Mouse (Mus musculus): ENCODE data around the gene Cdc34. TPM values are rescaled to one million over a fixed set of nuclear protein-coding genes. Genes with fewer than 3 reads are reported as not detected.
A peak's percentile ranks its signal among the peaks of the same experiment; 100 is the strongest.

Cdc34 gene
- polyA plus RNA-seq, 1 experiment: 299 TPM

DNA sequence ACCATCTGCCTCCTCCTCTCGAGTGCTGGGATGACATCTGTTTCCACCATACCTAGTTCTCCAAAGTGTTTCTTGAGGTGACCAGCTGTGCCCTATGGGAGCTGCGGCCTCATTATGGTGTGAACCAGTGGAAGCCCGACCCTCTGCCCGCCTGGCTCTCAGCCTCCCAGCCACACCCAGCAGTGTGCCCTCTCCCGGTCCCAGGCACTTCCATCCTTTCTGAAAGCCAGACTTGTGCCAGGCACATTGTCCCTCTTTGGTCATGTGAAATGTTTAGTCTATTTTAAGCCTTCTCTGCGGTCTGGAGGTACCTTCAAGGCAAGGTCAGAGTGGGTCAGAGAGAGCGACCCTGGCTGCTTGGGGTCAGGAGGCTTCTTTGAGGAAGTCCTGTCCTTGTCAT is 41.7 kb downstream of the Cdc34 start:
- TF ChIP-seq EP300 (IDR thresholded peaks at IDR 0.05; ENCODE audit: insufficient read depth, low read depth, low read length) (no peak), POLR2A (IDR thresholded peaks at IDR 0.05; ENCODE audit: insufficient read depth, low read length) (no peak), CTCF (IDR thresholded peaks at IDR 0.05; ENCODE audit: low read depth, low read length) (no peak)
- Histone ChIP-seq H3K4me3 (ENCODE audit: low read depth, low read length) (no peak overlapping the region), H3K9ac (ENCODE audit: low read depth, poor library complexity, severe bottlenecking) (no peak overlapping the region), H3K27ac (ENCODE audit: insufficient read depth, low read length) (no peak overlapping the region), H3K9me3 (replicated peaks; ENCODE audit: control insufficient read depth, insufficient read depth, low read length, poor library complexity, severe bottlenecking) (no peaks in the 10 kb centered on the region), H3K4me1 (ENCODE audit: control insufficient read depth, insufficient read depth, low read length) (no peaks in the 10 kb centered on the region), H3K27me3 (ENCODE audit: control insufficient read depth, insufficient read depth, low read length, poor library complexity, severe bottlenecking) (no peaks in the 10 kb centered on the region), H3K36me3 (ENCODE audit: control insufficient read depth, insufficient read depth, low read length, poor library complexity, severe bottlenecking) (no peaks in the 10 kb centered on the region)

DNA sequence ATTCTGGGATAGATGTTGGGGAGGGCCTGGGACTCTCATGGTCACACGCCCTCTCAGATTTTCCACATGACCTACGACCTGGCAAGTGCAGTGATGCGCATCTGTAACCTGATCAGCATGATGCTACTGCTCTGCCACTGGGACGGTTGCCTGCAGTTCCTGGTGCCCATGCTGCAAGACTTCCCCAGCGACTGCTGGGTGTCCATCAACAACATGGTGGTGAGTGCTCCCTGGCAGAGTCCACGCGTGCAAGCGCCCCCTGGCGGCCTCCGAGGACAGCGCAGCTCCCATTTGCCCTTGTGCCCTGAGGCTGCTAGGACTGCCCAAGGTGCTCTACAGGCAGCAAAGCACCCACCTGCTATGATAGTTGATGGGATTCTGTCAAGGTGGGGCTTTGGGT is 44.1 kb downstream of the Cdc34 start:
- Histone ChIP-seq H3K4me3 (ENCODE audit: low read depth, low read length) (no peak overlapping the region), H3K4me1 (ENCODE audit: control insufficient read depth, insufficient read depth, low read length) (no peaks in the 10 kb centered on the region), H3K9ac (ENCODE audit: low read depth, poor library complexity, severe bottlenecking) (no peak overlapping the region), H3K9me3 (replicated peaks; ENCODE audit: control insufficient read depth, insufficient read depth, low read length, poor library complexity, severe bottlenecking) (no peaks in the 10 kb centered on the region), H3K27ac (ENCODE audit: insufficient read depth, low read length) (no peak overlapping the region), H3K36me3 (ENCODE audit: control insufficient read depth, insufficient read depth, low read length, poor library complexity, severe bottlenecking) (no peaks in the 10 kb centered on the region), H3K27me3 (ENCODE audit: control insufficient read depth, insufficient read depth, low read length, poor library complexity, severe bottlenecking) (no peaks in the 10 kb centered on the region)
- TF ChIP-seq EP300 (IDR thresholded peaks at IDR 0.05; ENCODE audit: insufficient read depth, low read depth, low read length): no peak
- TF ChIP-seq CTCF (IDR thresholded peaks at IDR 0.05; ENCODE audit: low read depth, low read length): peak; percentile 84

GRCm38 (mm10) chr10:79728323-79729249 is 46.6 kb downstream of the Cdc34 start:
- H3K27me3 ChIP-seq (ENCODE audit: control insufficient read depth, insufficient read depth, low read length, poor library complexity, severe bottlenecking): no peaks in the 10 kb centered on the region
- H3K9ac ChIP-seq (ENCODE audit: low read depth, poor library complexity, severe bottlenecking): no peak overlapping the region
- no peaks in the 10 kb centered on the region for H3K9me3 ChIP-seq (replicated peaks; ENCODE audit: control insufficient read depth, insufficient read depth, low read length, poor library complexity, severe bottlenecking)
- no peaks in the 10 kb centered on the region for H3K4me1 ChIP-seq (ENCODE audit: control insufficient read depth, insufficient read depth, low read length)
- no peaks in the 10 kb centered on the region for H3K36me3 ChIP-seq (ENCODE audit: control insufficient read depth, insufficient read depth, low read length, poor library complexity, severe bottlenecking)
- TF ChIP-seq EP300 (IDR thresholded peaks at IDR 0.05; ENCODE audit: insufficient read depth, low read depth, low read length): no peak
- no peak for TF ChIP-seq POLR2A (IDR thresholded peaks at IDR 0.05; ENCODE audit: insufficient read depth, low read length)
- TF ChIP-seq CTCF (IDR thresholded peaks at IDR 0.05; ENCODE audit: low read depth, low read length): no peak
- no peak overlapping the region for H3K4me3 ChIP-seq (ENCODE audit: low read depth, low read length)
- no peak overlapping the region for H3K27ac ChIP-seq (ENCODE audit: insufficient read depth, low read length)

DNA sequence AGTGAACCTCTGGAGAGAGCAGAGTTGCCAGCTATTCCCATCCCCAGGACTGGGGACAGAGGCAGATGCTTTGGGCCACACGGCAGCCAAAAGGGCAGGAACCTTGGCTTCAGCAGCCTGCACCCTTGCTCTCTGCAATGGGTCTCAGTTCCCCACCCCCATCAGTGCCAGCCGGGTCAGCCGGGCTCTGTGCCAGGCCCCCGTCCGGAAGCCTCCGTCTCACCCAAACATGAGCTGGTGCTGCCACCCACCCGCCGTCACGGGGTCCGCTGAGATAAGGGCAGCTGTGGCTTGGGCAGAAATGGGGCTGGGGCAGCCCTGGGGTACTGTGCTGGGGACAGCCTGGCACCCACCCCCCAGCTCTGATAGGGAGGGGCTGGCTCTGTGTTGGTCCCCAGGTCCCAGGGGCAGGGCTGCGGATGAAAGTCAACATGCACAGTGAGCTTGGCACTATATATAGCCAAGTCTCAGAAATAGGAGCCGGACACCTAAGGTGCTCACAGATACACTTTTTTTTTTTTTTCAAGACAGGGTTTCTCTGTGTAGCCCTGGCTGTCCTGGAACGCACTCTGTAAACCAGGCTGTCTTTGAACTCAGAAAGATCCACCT is 47.5 kb downstream of the Cdc34 start:
- TF ChIP-seq CTCF (IDR thresholded peaks at IDR 0.05; ENCODE audit: low read depth, low read length) (no peak), POLR2A (IDR thresholded peaks at IDR 0.05; ENCODE audit: insufficient read depth, low read length) (no peak), EP300 (IDR thresholded peaks at IDR 0.05; ENCODE audit: insufficient read depth, low read depth, low read length) (no peak)
- no peak overlapping the region for H3K4me3 ChIP-seq (ENCODE audit: low read depth, low read length)
- H3K9me3 ChIP-seq (replicated peaks; ENCODE audit: control insufficient read depth, insufficient read depth, low read length, poor library complexity, severe bottlenecking): no peaks in the 10 kb centered on the region
- no peak overlapping the region for H3K9ac ChIP-seq (ENCODE audit: low read depth, poor library complexity, severe bottlenecking)
- no peaks in the 10 kb centered on the region for H3K27me3 ChIP-seq (ENCODE audit: control insufficient read depth, insufficient read depth, low read length, poor library complexity, severe bottlenecking)
- H3K36me3 ChIP-seq (ENCODE audit: control insufficient read depth, insufficient read depth, low read length, poor library complexity, severe bottlenecking): no peaks in the 10 kb centered on the region
- no peak overlapping the region for H3K27ac ChIP-seq (ENCODE audit: insufficient read depth, low read length)
- no peaks in the 10 kb centered on the region for H3K4me1 ChIP-seq (ENCODE audit: control insufficient read depth, insufficient read depth, low read length)

DNA sequence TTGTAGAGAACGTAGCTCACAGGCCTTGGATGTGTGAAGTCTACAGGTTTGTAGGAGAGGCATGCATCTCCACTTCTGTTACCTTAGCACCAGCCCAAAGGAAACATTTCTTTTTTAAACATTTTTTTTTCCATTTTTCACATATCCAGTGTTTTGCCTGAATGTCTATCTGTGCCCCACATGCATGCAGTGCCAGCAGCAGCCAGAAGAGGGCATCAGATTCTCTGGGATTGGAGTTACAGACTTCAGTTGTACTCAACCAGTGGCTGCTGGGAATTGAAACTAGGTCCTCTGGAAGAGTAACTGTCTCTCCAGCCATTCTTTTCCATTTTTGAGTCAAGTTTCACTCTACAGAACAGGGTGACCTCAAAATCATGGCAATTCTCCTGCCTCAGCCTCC is 50.5 kb downstream of the Cdc34 start:
- no peak for TF ChIP-seq EP300 (IDR thresholded peaks at IDR 0.05; ENCODE audit: insufficient read depth, low read depth, low read length)
- peak; percentile 81 for TF ChIP-seq CTCF (IDR thresholded peaks at IDR 0.05; ENCODE audit: low read depth, low read length)
- TF ChIP-seq POLR2A (IDR thresholded peaks at IDR 0.05; ENCODE audit: insufficient read depth, low read length): no peak
- Histone ChIP-seq H3K4me3 (ENCODE audit: low read depth, low read length) (no peak overlapping the region), H3K9ac (ENCODE audit: low read depth, poor library complexity, severe bottlenecking) (no peak overlapping the region), H3K36me3 (ENCODE audit: control insufficient read depth, insufficient read depth, low read length, poor library complexity, severe bottlenecking) (0 out of 2 replicates have a peak, but pooled peaks cover under 1% of the 10 kb centered on the region), H3K4me1 (ENCODE audit: control insufficient read depth, insufficient read depth, low read length) (no peaks in the 10 kb centered on the region), H3K27ac (ENCODE audit: insufficient read depth, low read length) (no peak overlapping the region), H3K27me3 (ENCODE audit: control insufficient read depth, insufficient read depth, low read length, poor library complexity, severe bottlenecking) (no peaks in the 10 kb centered on the region), H3K9me3 (replicated peaks; ENCODE audit: control insufficient read depth, insufficient read depth, low read length, poor library complexity, severe bottlenecking) (peaks cover 6% of the 10 kb centered on the region)

DNA sequence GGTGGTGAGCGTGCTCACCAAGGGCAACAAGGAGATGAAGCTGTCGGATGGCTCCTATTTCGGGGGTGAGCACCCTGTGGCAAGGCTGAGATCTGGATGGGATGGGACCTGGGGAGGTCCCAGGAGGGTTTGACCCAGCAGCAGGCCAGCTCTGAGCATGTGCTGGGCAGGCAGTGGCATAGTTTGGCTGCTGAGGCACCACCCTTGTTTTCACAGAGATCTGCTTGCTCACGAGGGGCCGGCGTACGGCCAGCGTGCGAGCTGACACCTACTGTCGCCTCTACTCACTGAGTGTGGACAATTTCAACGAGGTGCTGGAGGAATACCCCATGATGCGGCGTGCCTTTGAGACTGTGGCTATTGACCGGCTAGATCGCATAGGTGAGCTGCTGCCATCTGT is 51.9 kb downstream of the Cdc34 start:
- Histone ChIP-seq H3K4me3 (ENCODE audit: low read depth, low read length) (no peak overlapping the region), H3K9ac (ENCODE audit: low read depth, poor library complexity, severe bottlenecking) (no peak overlapping the region), H3K9me3 (replicated peaks; ENCODE audit: control insufficient read depth, insufficient read depth, low read length, poor library complexity, severe bottlenecking) (peaks cover 19% of the 10 kb centered on the region), H3K27me3 (ENCODE audit: control insufficient read depth, insufficient read depth, low read length, poor library complexity, severe bottlenecking) (no peaks in the 10 kb centered on the region), H3K27ac (ENCODE audit: insufficient read depth, low read length) (no peak overlapping the region), H3K4me1 (ENCODE audit: control insufficient read depth, insufficient read depth, low read length) (no peaks in the 10 kb centered on the region), H3K36me3 (ENCODE audit: control insufficient read depth, insufficient read depth, low read length, poor library complexity, severe bottlenecking) (peaks cover 10% of the 10 kb centered on the region)
- TF ChIP-seq POLR2A (IDR thresholded peaks at IDR 0.05; ENCODE audit: insufficient read depth, low read length): no peak
- no peak for TF ChIP-seq CTCF (IDR thresholded peaks at IDR 0.05; ENCODE audit: low read depth, low read length)
- no peak for TF ChIP-seq EP300 (IDR thresholded peaks at IDR 0.05; ENCODE audit: insufficient read depth, low read depth, low read length)

All from ES-Bruce4 (cell line).